Mouse (Mus musculus) limb, embryonic 11.5 days (tissue): ENCODE measurements at regions not wholly inside any gene's neighbourhood (a gene's known extent, or its start where the extent isn't known, plus 50 kb on each side); places are given as distances from the start of the nearest gene placed in this dataset.

ENCODE experiments used
- ATAC-seq: fragments of 200-750 bp; cut with Nextera tagmentation; 2 replicates; pipeline ENCODE4 v1.8.0; 2017; ENCODE audit warnings: low read depth; ENCODE audit not compliant: insufficient number of reproducible peaks, low FRiP score, low TSS enrichment
- DNase-seq: peaks from one replicate; pipeline ENCODE4 v3.0.0-alpha.2; 2015; ENCODE audit warnings: low spot score
- H3K27ac ChIP-seq: fragments of 300-500 bp; sonication (generic); replicated peaks from 2 replicates; pipeline ENCODE4 v1.5.1; 2014; ENCODE audit warnings: low read depth, mild to moderate bottlenecking, low read length
- H3K27me3 ChIP-seq: fragments of 300-500 bp; sonication (generic); 2 replicates; pipeline ENCODE4 v1.6.1; 2014; ENCODE audit warnings: mild to moderate bottlenecking, low read length, mixed read lengths; ENCODE audit not compliant: control insufficient read depth, insufficient read depth
- H3K36me3 ChIP-seq: fragments of 300-500 bp; sonication (generic); 2 replicates; pipeline ENCODE4 v1.6.1; 2014; ENCODE audit warnings: mild to moderate bottlenecking, low read length, moderate library complexity, mixed read lengths; ENCODE audit not compliant: control insufficient read depth, insufficient read depth
- H3K4me1 ChIP-seq: fragments of 300-500 bp; sonication (generic); 2 replicates; pipeline ENCODE4 v1.6.1; 2014; ENCODE audit warnings: low read length, mixed read lengths; ENCODE audit not compliant: control insufficient read depth, insufficient read depth
- H3K4me2 ChIP-seq: fragments of 300-500 bp; sonication (generic); 2 replicates; pipeline ENCODE4 v1.6.1; 2014; ENCODE audit warnings: low read depth, mild to moderate bottlenecking, moderate library complexity; ENCODE audit not compliant: severe bottlenecking
- H3K4me3 ChIP-seq: fragments of 300-500 bp; sonication (generic); 2 replicates; pipeline ENCODE4 v1.5.1; 2014; ENCODE audit warnings: low read depth, low read length
- H3K9ac ChIP-seq: fragments of 300-500 bp; sonication (generic); 2 replicates; pipeline ENCODE4 v1.6.1; 2014; ENCODE audit warnings: mild to moderate bottlenecking, low read length
- H3K9me3 ChIP-seq: fragments of 300-500 bp; sonication (generic); 2 replicates; pipeline ENCODE4 v1.6.1; 2016; ENCODE audit warnings: low read length; ENCODE audit not compliant: control insufficient read depth
- WGBS: fragments of 180-500 bp; shearing (Covaris S2); extraction: QIAGEN DNeasy Blood & Tissue Kit; methylation state at CpG from one replicate; pipeline ENCODE4 v1.1.7; 2014; 5-methylcytosine and 5-hydroxymethylcytosine counted together

- H3K4me3 ChIP-seq: no peak overlapping the region
- 92% methylated on average over 3 of the region's 3 CpGs for WGBS
- DNase-seq (no peak), ATAC-seq (no peak)
- no peaks in the 10 kb centered on the region for H3K36me3 ChIP-seq
- no peaks in the 10 kb centered on the region for H3K27me3 ChIP-seq
- no peaks in the 10 kb centered on the region for H3K4me1 ChIP-seq
- no peak overlapping the region for H3K27ac ChIP-seq
- no peaks in the 10 kb centered on the region for H3K9me3 ChIP-seq
- H3K4me2 ChIP-seq: no peak overlapping the region
- H3K9ac ChIP-seq: no peak overlapping the region
These were observed 298.6 kb upstream of the Nrp1 start for GRCm38 (mm10) chr8:128059817-128060216.

- no peaks in the 10 kb centered on the region for H3K27me3 ChIP-seq
- DNase-seq (no peak), ATAC-seq (no peak)
- no peak overlapping the region for H3K4me3 ChIP-seq
- no peaks in the 10 kb centered on the region for H3K4me1 ChIP-seq
- H3K36me3 ChIP-seq: no peaks in the 10 kb centered on the region
- H3K9me3 ChIP-seq: no peaks in the 10 kb centered on the region
- 91% methylated on average over 1 of the region's 1 CpGs for WGBS
- no peak overlapping the region for H3K4me2 ChIP-seq
- no peak overlapping the region for H3K9ac ChIP-seq
- H3K27ac ChIP-seq: no peak overlapping the region
These were observed 294.2 kb upstream of the Nrp1 start for GRCm38 (mm10) chr8:128064211-128064610.

GRCm38 (mm10) chr8:128065127-128065526 lies 293.3 kb upstream of the Nrp1 start:
- WGBS: 83% methylated on average over 2 of the region's 2 CpGs
- H3K4me1 ChIP-seq: no peaks in the 10 kb centered on the region
- no peak overlapping the region for H3K4me2 ChIP-seq
- no peak for ATAC-seq
- no peak for DNase-seq
- H3K9ac ChIP-seq: no peak overlapping the region
- H3K36me3 ChIP-seq: no peaks in the 10 kb centered on the region
- H3K9me3 ChIP-seq: no peaks in the 10 kb centered on the region
- no peak overlapping the region for H3K4me3 ChIP-seq
- no peak overlapping the region for H3K27ac ChIP-seq
- no peaks in the 10 kb centered on the region for H3K27me3 ChIP-seq

GRCm38 (mm10) chr8:128065964-128066680 lies 292.3 kb upstream of the Nrp1 start:
- Histone ChIP-seq H3K4me3 (no peak overlapping the region), H3K36me3 (no peaks in the 10 kb centered on the region), H3K4me1 (no peaks in the 10 kb centered on the region), H3K27me3 (no peaks in the 10 kb centered on the region), H3K9ac (no peak overlapping the region), H3K27ac (no peak overlapping the region), H3K4me2 (no peak overlapping the region), H3K9me3 (no peaks in the 10 kb centered on the region)
- WGBS: 81% methylated on average over 7 of the region's 7 CpGs
- DNase-seq: no peak
- no peak for ATAC-seq

- Histone ChIP-seq H3K4me1 (no peaks in the 10 kb centered on the region), H3K27ac (no peak overlapping the region), H3K27me3 (no peaks in the 10 kb centered on the region), H3K4me2 (no peak overlapping the region), H3K9ac (no peak overlapping the region), H3K36me3 (no peaks in the 10 kb centered on the region), H3K4me3 (no peak overlapping the region), H3K9me3 (no peaks in the 10 kb centered on the region)
- WGBS: 75% methylated on average over 2 of the region's 2 CpGs
- no peak for ATAC-seq
- no peak for DNase-seq
These were observed 288.7 kb upstream of the Nrp1 start for GRCm38 (mm10) chr8:128069749-128070148.

GRCm38 (mm10) chr8:128075566-128075965 lies 282.8 kb upstream of the Nrp1 start:
- Histone ChIP-seq H3K4me2 (no peak overlapping the region), H3K4me3 (no peak overlapping the region), H3K36me3 (no peaks in the 10 kb centered on the region), H3K27me3 (no peaks in the 10 kb centered on the region), H3K9ac (no peak overlapping the region), H3K9me3 (no peaks in the 10 kb centered on the region), H3K27ac (no peak overlapping the region), H3K4me1 (no peaks in the 10 kb centered on the region)
- WGBS: 84% methylated on average over 1 of the region's 1 CpGs
- ATAC-seq: no peak
- no peak for DNase-seq

- H3K36me3 ChIP-seq: no peaks in the 10 kb centered on the region
- ATAC-seq (no peak), DNase-seq (no peak)
- H3K27ac ChIP-seq: no peak overlapping the region
- H3K27me3 ChIP-seq: no peaks in the 10 kb centered on the region
- no peaks in the 10 kb centered on the region for H3K9me3 ChIP-seq
- 90% methylated on average over 4 of the region's 4 CpGs for WGBS
- no peaks in the 10 kb centered on the region for H3K4me1 ChIP-seq
- H3K9ac ChIP-seq: no peak overlapping the region
- no peak overlapping the region for H3K4me3 ChIP-seq
- no peak overlapping the region for H3K4me2 ChIP-seq
These were observed 282.2 kb upstream of the Nrp1 start for GRCm38 (mm10) chr8:128076226-128076625.

GRCm38 (mm10) chr8:128078740-128079139 lies 279.7 kb upstream of the Nrp1 start:
- H3K27me3 ChIP-seq: no peaks in the 10 kb centered on the region
- H3K4me2 ChIP-seq: no peak overlapping the region
- H3K9ac ChIP-seq: no peak overlapping the region
- ATAC-seq: no peak
- no peaks in the 10 kb centered on the region for H3K9me3 ChIP-seq
- H3K4me1 ChIP-seq: no peaks in the 10 kb centered on the region
- no peak overlapping the region for H3K4me3 ChIP-seq
- H3K36me3 ChIP-seq: no peaks in the 10 kb centered on the region
- 91% methylated on average over 1 of the region's 1 CpGs for WGBS
- H3K27ac ChIP-seq: no peak overlapping the region
- no peak for DNase-seq

GRCm38 (mm10) chr8:128085800-128086199 lies 272.6 kb upstream of the Nrp1 start:
- no peaks in the 10 kb centered on the region for H3K4me1 ChIP-seq
- no peaks in the 10 kb centered on the region for H3K9me3 ChIP-seq
- no peak overlapping the region for H3K9ac ChIP-seq
- H3K36me3 ChIP-seq: no peaks in the 10 kb centered on the region
- H3K4me2 ChIP-seq: no peak overlapping the region
- WGBS: 78% methylated on average over 1 of the region's 1 CpGs
- no peak for DNase-seq
- no peak overlapping the region for H3K4me3 ChIP-seq
- no peak for ATAC-seq
- H3K27me3 ChIP-seq: no peaks in the 10 kb centered on the region
- no peak overlapping the region for H3K27ac ChIP-seq
